Mouse (Mus musculus) hindbrain, embryonic 15.5 days (tissue): ENCODE data around the gene Ifnar1. TPM values are rescaled to one million over a fixed set of nuclear protein-coding genes. Genes with fewer than 3 reads are reported as not detected.
A peak's percentile ranks its signal among the peaks of the same experiment; 100 is the strongest.

ENCODE experiments used
- ATAC-seq: fragments of 200-750 bp; cut with Nextera tagmentation; 2 replicates; pipeline ENCODE4 v1.8.0; 2017; ENCODE audit warnings: low read depth, moderate number of reproducible peaks, moderate TSS enrichment; ENCODE audit not compliant: low FRiP score
- H3K27ac ChIP-seq: fragments of 300-500 bp; sonication (generic); replicated peaks from 2 replicates; pipeline ENCODE4 v1.5.1; 2015; ENCODE audit warnings: mild to moderate bottlenecking, inconsistent platforms
- H3K27me3 ChIP-seq: fragments of 300-500 bp; sonication (generic); 2 replicates; pipeline ENCODE4 v1.6.1; 2015; ENCODE audit warnings: control low read depth, inconsistent platforms
- H3K36me3 ChIP-seq: fragments of 300-500 bp; sonication (generic); 2 replicates; pipeline ENCODE4 v1.6.1; 2015; ENCODE audit warnings: control low read depth, inconsistent platforms
- H3K4me1 ChIP-seq: fragments of 300-500 bp; sonication (generic); replicated peaks from 2 replicates; pipeline ENCODE4 v1.6.1; 2015; ENCODE audit warnings: control low read depth, inconsistent platforms
- H3K4me2 ChIP-seq: fragments of 300-500 bp; sonication (generic); 2 replicates; pipeline ENCODE4 v1.6.1; 2015; ENCODE audit warnings: moderate library complexity, mild to moderate bottlenecking, inconsistent platforms
- H3K4me3 ChIP-seq: fragments of 300-500 bp; sonication (generic); 2 replicates; pipeline ENCODE4 v1.5.1; 2015; ENCODE audit warnings: mild to moderate bottlenecking, inconsistent platforms
- H3K9ac ChIP-seq: fragments of 300-500 bp; sonication (generic); 2 replicates; pipeline ENCODE4 v1.6.1; 2015; ENCODE audit warnings: inconsistent platforms
- H3K9me3 ChIP-seq: fragments of 300-500 bp; sonication (generic); 2 replicates; pipeline ENCODE4 v1.6.1; 2016; ENCODE audit warnings: control low read depth, inconsistent platforms
- WGBS: fragments of 180-500 bp; shearing (Covaris S2); methylation state at CpG from one replicate; pipeline ENCODE4 v1.1.7; 2015; 5-methylcytosine and 5-hydroxymethylcytosine counted together
- microRNA-seq: library from miRNA; unstranded; fragments of <30 nt; microRNA quantifications from one replicate; pipeline ENCODE4, GENCODE M21; 2016
- polyA plus RNA-seq: library from polyadenylated mRNA; unstranded; fragments of >200 nt; fragmentation: Nextera tagmentation; extraction: Ambion mirVana; gene quantifications from 2 replicates; pipeline ENCODE4 v1.2.1, GENCODE M21; 2015

Ifnar1 gene
- polyA plus RNA-seq, 1 experiment from 2014 or later, result 48.3 TPM

DNA sequence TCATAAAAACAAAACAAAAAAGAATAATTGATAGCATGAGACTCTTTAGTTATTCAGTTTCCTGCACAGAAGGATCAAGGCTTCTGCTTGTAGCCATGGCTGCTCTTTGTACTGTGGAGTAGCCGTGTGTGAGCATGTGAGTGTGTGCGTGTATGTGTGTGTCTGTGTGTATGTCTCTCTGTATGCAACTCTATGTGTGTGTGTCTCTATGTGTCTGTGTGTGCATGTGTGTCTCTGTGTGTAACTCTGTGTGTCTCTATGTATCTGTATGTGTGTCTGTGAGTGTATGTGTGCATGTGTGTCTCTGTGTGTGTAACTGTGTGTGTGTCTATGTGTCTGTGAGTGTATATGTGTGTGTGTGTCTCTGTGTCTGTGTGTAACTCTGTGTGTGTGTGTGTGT lies 64.0 kb downstream of the Ifnar1 start:
- no peak for ATAC-seq
- H3K4me1 ChIP-seq, result peaks cover 40% of the 10 kb centered on the region
- no peaks in the 10 kb centered on the region for H3K36me3 ChIP-seq
- 59% methylated on average over 2 of the region's 2 CpGs for WGBS
- H3K27me3 ChIP-seq, result no peaks in the 10 kb centered on the region
- peak overlapping the region; percentile 72 for H3K4me2 ChIP-seq
- peak overlapping the region; percentile 30 for H3K4me3 ChIP-seq
- H3K9ac ChIP-seq, result peak overlapping the region; percentile 16; the same call in 1 of the 2 replicates
- H3K27ac ChIP-seq, result no peak overlapping the region
- H3K9me3 ChIP-seq, result no peaks in the 10 kb centered on the region

DNA sequence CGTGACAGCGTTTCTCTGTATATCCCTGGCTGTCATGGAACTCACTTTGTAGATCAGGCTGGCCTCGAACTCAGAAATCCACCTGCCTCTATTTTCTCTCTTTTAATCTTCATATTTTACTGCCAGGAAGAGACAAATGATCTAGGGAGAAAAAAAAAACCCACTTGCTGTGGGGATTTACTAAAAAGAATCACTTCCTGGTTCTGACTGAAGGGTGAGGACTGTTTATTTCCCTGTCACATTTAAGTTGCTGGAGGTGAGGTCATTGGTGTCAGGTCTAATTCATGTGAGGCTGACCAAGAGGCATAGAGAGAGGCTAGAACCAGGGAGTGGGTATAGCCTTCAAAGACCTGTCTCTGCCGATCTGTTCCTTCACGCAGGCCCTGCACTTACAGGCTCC lies 64.6 kb downstream of the Ifnar1 start:
- Histone ChIP-seq H3K4me2 (peak overlapping the region; percentile 72; the same call in 1 of the 2 replicates), H3K27ac (no peak overlapping the region), H3K9me3 (no peaks in the 10 kb centered on the region), H3K36me3 (no peaks in the 10 kb centered on the region), H3K27me3 (no peaks in the 10 kb centered on the region), H3K4me3 (no peak overlapping the region), H3K9ac (0 out of 2 replicates have a peak overlapping the region, but pooled peaks have one; percentile 11), H3K4me1 (peaks cover 41% of the 10 kb centered on the region)
- ATAC-seq, result no peak
- 65% methylated on average over 5 of the region's 5 CpGs for WGBS

DNA sequence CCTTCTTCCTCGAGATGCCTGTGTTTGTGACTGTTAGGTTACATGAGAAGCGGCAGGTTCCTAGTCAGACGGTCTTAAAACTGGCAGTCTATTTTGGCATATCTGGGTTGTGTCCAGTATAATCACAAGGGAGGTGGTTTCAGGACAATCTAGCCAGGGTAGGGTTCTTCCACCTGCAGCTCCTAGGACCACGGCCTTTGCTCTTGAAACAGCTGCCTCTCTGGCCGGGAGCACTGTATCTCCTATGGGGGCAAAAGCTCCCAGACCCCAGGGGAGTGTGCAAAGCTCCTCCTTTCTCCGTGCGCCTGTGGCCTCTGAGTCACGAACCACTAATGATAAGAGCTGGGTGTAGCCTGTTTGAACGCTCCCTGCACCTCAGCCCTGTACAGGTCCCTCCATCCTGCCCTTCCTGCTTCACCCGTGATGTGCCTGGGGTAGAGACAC lies 66.1 kb downstream of the Ifnar1 start:
- peaks cover 7% of the 10 kb centered on the region for H3K36me3 ChIP-seq
- no peaks in the 10 kb centered on the region for H3K27me3 ChIP-seq
- 81% methylated on average over 10 of the region's 10 CpGs for WGBS
- H3K4me3 ChIP-seq, result no peak overlapping the region
- H3K4me2 ChIP-seq, result no peak overlapping the region
- no peak for ATAC-seq
- no peaks in the 10 kb centered on the region for H3K9me3 ChIP-seq
- H3K4me1 ChIP-seq, result peaks cover 41% of the 10 kb centered on the region
- no peak overlapping the region for H3K27ac ChIP-seq
- H3K9ac ChIP-seq, result no peak overlapping the region

- Histone ChIP-seq H3K4me2 (no peak overlapping the region), H3K9me3 (no peaks in the 10 kb centered on the region), H3K27me3 (no peaks in the 10 kb centered on the region), H3K9ac (no peak overlapping the region), H3K4me3 (no peak overlapping the region), H3K36me3 (peaks cover 7% of the 10 kb centered on the region), H3K4me1 (peaks cover 36% of the 10 kb centered on the region), H3K27ac (no peak overlapping the region)
- no peak for ATAC-seq
- 58% methylated on average over 9 of the region's 9 CpGs for WGBS
Measured at GRCm38 (mm10) chr16:91552072-91552471, 67.0 kb downstream of the Ifnar1 start.

GRCm38 (mm10) chr16:91553625-91554024 lies 68.6 kb downstream of the Ifnar1 start:
- Histone ChIP-seq H3K4me3 (no peak overlapping the region), H3K9me3 (no peaks in the 10 kb centered on the region), H3K4me2 (no peak overlapping the region), H3K27ac (no peak overlapping the region), H3K27me3 (no peaks in the 10 kb centered on the region), H3K4me1 (peaks cover 24% of the 10 kb centered on the region), H3K9ac (no peak overlapping the region), H3K36me3 (peaks cover 10% of the 10 kb centered on the region)
- no peak for ATAC-seq
- 53% methylated on average over 12 of the region's 12 CpGs for WGBS

- 88% methylated on average over 8 of the region's 8 CpGs for WGBS
- no peak overlapping the region for H3K27ac ChIP-seq
- peaks cover 10% of the 10 kb centered on the region for H3K4me1 ChIP-seq
- H3K4me3 ChIP-seq, result no peak overlapping the region
- no peaks in the 10 kb centered on the region for H3K27me3 ChIP-seq
- H3K9ac ChIP-seq, result no peak overlapping the region
- no peaks in the 10 kb centered on the region for H3K9me3 ChIP-seq
- no peak for ATAC-seq
- no peak overlapping the region for H3K4me2 ChIP-seq
- peaks cover 17% of the 10 kb centered on the region for H3K36me3 ChIP-seq
Measured at GRCm38 (mm10) chr16:91555017-91555605, 70.1 kb downstream of the Ifnar1 start.

DNA sequence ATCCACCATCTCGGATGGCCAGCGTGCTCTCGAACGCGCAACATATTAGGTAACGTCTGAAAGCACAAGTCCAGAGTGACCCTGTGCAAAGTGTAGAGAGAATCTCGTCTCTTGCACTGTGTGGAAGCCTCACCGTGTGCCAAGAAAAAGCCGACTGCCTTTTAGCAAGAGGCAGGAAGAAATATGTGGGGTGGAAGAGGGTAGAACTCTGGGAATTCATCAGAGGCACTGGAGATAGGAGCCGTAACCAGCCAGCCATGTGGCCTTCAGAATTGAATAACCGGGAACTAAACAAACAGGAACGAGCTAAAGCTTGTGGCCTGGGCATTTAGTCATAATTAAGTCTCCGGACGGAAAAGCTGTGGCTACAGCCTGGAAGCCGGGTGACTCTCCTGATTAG lies 71.6 kb downstream of the Ifnar1 start:
- Histone ChIP-seq H3K27me3 (no peaks in the 10 kb centered on the region), H3K4me3 (no peak overlapping the region), H3K27ac (no peak overlapping the region), H3K9me3 (no peaks in the 10 kb centered on the region), H3K4me2 (no peak overlapping the region), H3K36me3 (peaks cover 23% of the 10 kb centered on the region), H3K9ac (no peak overlapping the region), H3K4me1 (peaks cover 10% of the 10 kb centered on the region)
- 81% methylated on average over 15 of the region's 15 CpGs for WGBS
- ATAC-seq, result no peak

Small RNAs within 50 kb of the gene (microRNA-seq; reads per million reads assigned to microRNA genes)
- not detected for gene Mir6367

Other genes starting within 250 kb of the Ifnar1 start
- gene Olig1, start 215.5 kb upstream of the Ifnar1 start, polyA plus RNA-seq, result 121 and 136 TPM in 2 replicates
- 37.1 and 39.5 TPM in 2 replicates for gene Ifnar2, start 112.5 kb upstream of the Ifnar1 start, polyA plus RNA-seq
- not detected in 2 replicates for gene Gm21970, start 93.5 kb upstream of the Ifnar1 start, polyA plus RNA-seq
- 12.2 and 16.4 TPM in 2 replicates for gene Il10rb, start 79.1 kb upstream of the Ifnar1 start, polyA plus RNA-seq
- gene Ifngr2, start 61.8 kb downstream of the Ifnar1 start, polyA plus RNA-seq, result 105 and 106 TPM in 2 replicates
- gene Tmem50b, start 112.6 kb downstream of the Ifnar1 start, polyA plus RNA-seq, result 99.3 and 105 TPM in 2 replicates
- 5.6 and 5.8 TPM in 2 replicates for gene Dnajc28, start 133.8 kb downstream of the Ifnar1 start, polyA plus RNA-seq
- gene Gart, start 161.7 kb downstream of the Ifnar1 start, polyA plus RNA-seq, result 56.7 and 59.1 TPM in 2 replicates
- 110 and 114 TPM in 2 replicates for gene Son, start 162.3 kb downstream of the Ifnar1 start, polyA plus RNA-seq
- 19.7 and 21.1 TPM in 2 replicates for gene Donson, start 203.5 kb downstream of the Ifnar1 start, polyA plus RNA-seq
- gene Cryzl1, start 243.7 kb downstream of the Ifnar1 start, polyA plus RNA-seq, result 92.8 and 93.4 TPM in 2 replicates
- gene Itsn1, start 244.0 kb downstream of the Ifnar1 start, polyA plus RNA-seq, result 57.8 and 60.2 TPM in 2 replicates